Mouse (Mus musculus) hindbrain, embryonic 16.5 days (tissue): ENCODE data around the gene Cmpk2. TPM values are rescaled to one million over a fixed set of nuclear protein-coding genes. Genes with fewer than 3 reads are reported as not detected.
A peak's percentile ranks its signal among the peaks of the same experiment; 100 is the strongest.

ENCODE experiments used
- ATAC-seq: fragments of 200-750 bp; cut with Nextera tagmentation; 2 replicates; pipeline ENCODE4 v1.8.0; 2017; ENCODE audit warnings: moderate TSS enrichment, moderate library complexity
- H3K27ac ChIP-seq: fragments of 300-500 bp; sonication (generic); 2 replicates; pipeline ENCODE4 v1.5.1; 2014; ENCODE audit warnings: low read depth, mild to moderate bottlenecking, control low read depth, low read length, moderate library complexity
- H3K27me3 ChIP-seq: fragments of 300-500 bp; sonication (generic); replicated peaks from 2 replicates; pipeline ENCODE4 v1.6.1; 2014; ENCODE audit warnings: low read length; ENCODE audit not compliant: control insufficient read depth, insufficient read depth
- H3K36me3 ChIP-seq: fragments of 300-500 bp; sonication (generic); 2 replicates; pipeline ENCODE4 v1.6.1; 2014; ENCODE audit warnings: mild to moderate bottlenecking, low read length, moderate library complexity, mixed read lengths; ENCODE audit not compliant: control insufficient read depth, insufficient read depth
- H3K4me1 ChIP-seq: fragments of 300-500 bp; sonication (generic); 2 replicates; pipeline ENCODE4 v1.6.1; 2014; ENCODE audit warnings: low read depth, low read length; ENCODE audit not compliant: control insufficient read depth, insufficient read depth
- H3K4me2 ChIP-seq: fragments of 300-500 bp; sonication (generic); 2 replicates; pipeline ENCODE4 v1.6.1; 2014; ENCODE audit warnings: mild to moderate bottlenecking, low read length, control low read depth, moderate library complexity
- H3K4me3 ChIP-seq: fragments of 300-500 bp; sonication (generic); 2 replicates; pipeline ENCODE4 v1.5.1; 2014; ENCODE audit warnings: mild to moderate bottlenecking, low read length, control low read depth, moderate library complexity
- H3K9ac ChIP-seq: fragments of 300-500 bp; sonication (generic); 2 replicates; pipeline ENCODE4 v1.6.1; 2014; ENCODE audit warnings: low read depth, mild to moderate bottlenecking, control low read depth, low read length, moderate library complexity
- H3K9me3 ChIP-seq: fragments of 300-500 bp; sonication (generic); 2 replicates; pipeline ENCODE4 v1.6.1; 2014; ENCODE audit warnings: mild to moderate bottlenecking, low read length, moderate library complexity; ENCODE audit not compliant: control insufficient read depth
- WGBS: fragments of 180-500 bp; shearing (Covaris S2); extraction: QIAGEN DNeasy Blood & Tissue Kit; methylation state at CpG from one replicate; pipeline ENCODE4 v1.1.7; 2014; 5-methylcytosine and 5-hydroxymethylcytosine counted together
- polyA plus RNA-seq: library from polyadenylated mRNA; unstranded; fragments of >200 nt; fragmentation: Nextera tagmentation; extraction: Ambion mirVana; gene quantifications from 2 replicates; pipeline ENCODE4 v1.2.1, GENCODE M21; 2015

The Cmpk2 gene
- polyA plus RNA-seq, 1 experiment from 2014 or later = 23.6 TPM

DNA sequence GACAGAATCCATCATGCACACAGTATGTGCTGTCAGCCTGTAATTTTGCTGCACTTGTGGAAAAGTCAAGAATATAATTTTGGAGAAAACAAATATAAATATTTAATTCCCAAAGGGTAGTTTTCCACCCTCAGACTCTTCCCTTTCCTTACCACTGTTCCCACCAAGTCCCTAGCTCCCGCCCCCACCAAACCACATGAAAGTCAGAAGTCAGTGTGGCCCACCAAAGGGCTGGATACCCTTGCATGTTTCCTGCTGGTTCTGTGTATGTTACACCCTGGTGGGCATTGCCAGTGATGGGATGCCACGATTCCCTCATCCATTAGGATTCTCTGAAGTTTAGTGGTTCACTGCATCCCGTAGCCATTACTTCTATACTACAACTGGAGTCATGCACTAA, 32.0 kb downstream of the Cmpk2 start:
- ATAC-seq = no peak
- Histone ChIP-seq H3K9me3 (no peaks in the 10 kb centered on the region), H3K4me1 (no peaks in the 10 kb centered on the region), H3K27me3 (no peaks in the 10 kb centered on the region), H3K4me2 (no peak overlapping the region), H3K9ac (no peak overlapping the region), H3K27ac (no peak overlapping the region), H3K36me3 (no peaks in the 10 kb centered on the region), H3K4me3 (no peak overlapping the region)
- WGBS = 84% methylated on average over 3 of the region's 3 CpGs

DNA sequence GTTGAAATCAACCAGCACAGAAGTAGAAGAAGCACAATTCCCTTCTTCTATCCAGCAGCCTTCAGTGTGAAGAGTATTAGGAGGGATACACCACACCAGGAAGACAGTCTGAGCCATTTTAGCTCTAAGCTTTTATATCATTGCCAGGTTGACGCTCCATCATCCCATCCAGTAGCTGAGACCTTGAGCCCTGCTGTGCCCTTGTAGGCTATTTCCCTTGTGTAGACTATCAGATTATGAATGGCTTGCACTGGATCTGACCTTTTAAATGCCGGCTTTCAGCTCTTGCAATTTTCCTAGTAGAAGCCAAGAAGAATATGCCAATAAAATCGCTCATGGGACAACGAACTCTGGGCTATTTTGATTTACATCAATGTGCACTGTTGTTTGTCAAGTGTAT, 42.0 kb downstream of the Cmpk2 start:
- no peak overlapping the region for H3K27ac ChIP-seq
- H3K4me2 ChIP-seq = no peak overlapping the region
- no peaks in the 10 kb centered on the region for H3K27me3 ChIP-seq
- no peak overlapping the region for H3K4me3 ChIP-seq
- WGBS = 91% methylated on average over 4 of the region's 4 CpGs
- ATAC-seq = no peak
- no peaks in the 10 kb centered on the region for H3K4me1 ChIP-seq
- no peak overlapping the region for H3K9ac ChIP-seq
- no peaks in the 10 kb centered on the region for H3K36me3 ChIP-seq
- H3K9me3 ChIP-seq = no peaks in the 10 kb centered on the region

- Histone ChIP-seq H3K36me3 (no peaks in the 10 kb centered on the region), H3K4me2 (no peak overlapping the region)
Measured at GRCm38 (mm10) chr12:26518206-26518605, 49.2 kb downstream of the Cmpk2 start.

DNA sequence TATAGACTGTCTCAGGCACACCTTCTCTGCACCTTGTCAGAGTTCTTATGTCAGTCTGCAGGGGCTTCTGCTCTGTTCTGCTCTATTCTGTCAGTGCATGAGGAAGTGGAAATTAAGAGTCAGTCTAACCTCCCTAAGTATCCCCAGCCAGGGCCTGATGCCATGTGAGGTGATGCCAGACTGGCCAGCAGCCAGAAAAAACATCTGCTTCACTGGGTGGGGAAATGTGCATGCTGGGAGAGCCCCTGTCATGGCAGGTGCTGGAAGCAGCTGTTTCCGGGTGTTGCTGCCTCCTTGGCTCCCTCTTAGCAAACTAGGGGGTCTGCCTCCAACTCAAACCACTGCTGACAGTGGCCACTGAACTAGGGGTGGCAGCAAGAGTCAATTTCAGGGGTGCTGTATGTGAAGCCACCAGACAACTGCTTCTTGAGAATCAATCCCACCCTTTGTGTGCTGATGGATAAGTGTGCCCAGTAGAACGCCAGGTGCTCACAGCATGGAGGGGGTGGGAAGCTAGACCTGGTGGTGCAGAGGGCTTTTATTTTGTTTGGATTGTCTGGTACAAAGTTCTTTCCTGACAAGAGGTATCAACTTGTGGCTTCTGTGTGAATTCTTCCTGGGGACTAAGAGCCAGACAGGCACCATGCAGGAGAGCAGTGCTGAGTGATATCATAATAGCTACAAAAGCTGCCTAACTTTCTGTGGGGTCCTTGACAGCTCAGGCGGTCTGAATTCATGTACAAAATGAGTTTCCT, 56.1 kb downstream of the Cmpk2 start:
- ATAC-seq = peak; percentile 84
- Histone ChIP-seq H3K36me3 (no peaks in the 10 kb centered on the region), H3K27me3 (no peaks in the 10 kb centered on the region), H3K27ac (peak overlapping the region; percentile 31), H3K4me3 (no peak overlapping the region), H3K4me2 (no peak overlapping the region), H3K9me3 (no peaks in the 10 kb centered on the region), H3K9ac (no peak overlapping the region), H3K4me1 (peaks cover 8% of the 10 kb centered on the region)
- WGBS = 38% methylated on average over 3 of the region's 3 CpGs

More at GRCm38 (mm10) chr12:26518206-26518605, 49.2 kb downstream of the Cmpk2 start:
- no peaks in the 10 kb centered on the region for H3K27me3 ChIP-seq
- H3K27ac ChIP-seq = no peak overlapping the region
- no peaks in the 10 kb centered on the region for H3K9me3 ChIP-seq
- H3K4me1 ChIP-seq = no peaks in the 10 kb centered on the region
- H3K9ac ChIP-seq = no peak overlapping the region
- ATAC-seq = no peak
- 87% methylated on average over 3 of the region's 3 CpGs for WGBS
- H3K4me3 ChIP-seq = no peak overlapping the region

GRCm38 (mm10) chr12:26525698-26526026, 56.7 kb downstream of the Cmpk2 start:
- Histone ChIP-seq H3K4me1 (peaks cover 8% of the 10 kb centered on the region), H3K27me3 (no peaks in the 10 kb centered on the region), H3K9me3 (no peaks in the 10 kb centered on the region), H3K36me3 (no peaks in the 10 kb centered on the region), H3K4me3 (no peak overlapping the region), H3K9ac (no peak overlapping the region), H3K4me2 (no peak overlapping the region), H3K27ac (no peak overlapping the region; the same call in 1 of the 2 replicates)
- ATAC-seq = no peak
- 28% methylated on average over 5 of the region's 5 CpGs for WGBS

Other genes with a start within 250 kb of the Cmpk2 start
- 21.6 and 26.4 TPM in 2 replicates for gene Rnf144a, start 54.0 kb upstream of the Cmpk2 start, polyA plus RNA-seq
- gene Rsad2, start 12.8 kb upstream of the Cmpk2 start, polyA plus RNA-seq = 0.34 and 0.88 TPM in 2 replicates